Mouse (Mus musculus): ENCODE results near the gene Olfr323. TPM values are rescaled to one million over a fixed set of nuclear protein-coding genes. Genes with fewer than 3 reads are reported as not detected.

Olfr323 gene
- polyA plus RNA-seq, 1 experiment: not detected

DNA sequence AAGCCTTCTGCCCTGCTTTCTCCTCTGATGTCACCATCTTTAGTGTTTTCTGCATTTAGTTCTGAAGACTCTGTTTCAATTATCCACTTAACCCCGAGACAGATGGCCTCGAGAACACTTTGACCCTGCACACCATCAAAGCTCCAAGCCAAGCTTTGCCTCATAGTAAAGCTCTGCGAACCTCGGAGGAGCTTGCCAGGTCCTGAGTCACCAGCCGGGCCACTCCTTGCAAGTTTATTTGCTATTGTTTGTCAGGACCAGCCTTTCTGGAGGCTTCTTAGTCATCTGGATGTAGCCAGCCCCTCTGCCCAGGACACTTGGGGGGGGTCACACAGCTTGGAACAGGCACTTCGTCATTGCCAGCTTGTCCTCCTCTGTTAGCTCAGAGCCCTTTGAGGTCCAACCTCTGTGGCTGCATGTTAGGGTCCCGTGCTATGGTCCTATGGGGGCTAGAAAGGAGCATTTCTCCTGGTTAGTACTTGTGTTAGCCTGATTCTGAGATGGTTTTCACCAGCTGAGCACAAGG, 7.9 kb upstream of the Olfr323 start:
- TF ChIP-seq POLR2A (IDR thresholded peaks at IDR 0.05; ENCODE audit: borderline replicate concordance, extremely low read depth, low read depth, low read length) (no peak), CTCF (IDR thresholded peaks at IDR 0.05; ENCODE audit: insufficient read depth, low read length) (no peak)
- 50% methylated on average over 7 of the region's 7 CpGs for WGBS
- H3K4me3 ChIP-seq (replicated peaks; ENCODE audit: extremely low read depth, low read depth, low read length): no peak overlapping the region
- DNase-seq: no peak
- H3K4me1 ChIP-seq (ENCODE audit: control insufficient read depth, insufficient read depth, low read length): no peaks in the 10 kb centered on the region

DNA sequence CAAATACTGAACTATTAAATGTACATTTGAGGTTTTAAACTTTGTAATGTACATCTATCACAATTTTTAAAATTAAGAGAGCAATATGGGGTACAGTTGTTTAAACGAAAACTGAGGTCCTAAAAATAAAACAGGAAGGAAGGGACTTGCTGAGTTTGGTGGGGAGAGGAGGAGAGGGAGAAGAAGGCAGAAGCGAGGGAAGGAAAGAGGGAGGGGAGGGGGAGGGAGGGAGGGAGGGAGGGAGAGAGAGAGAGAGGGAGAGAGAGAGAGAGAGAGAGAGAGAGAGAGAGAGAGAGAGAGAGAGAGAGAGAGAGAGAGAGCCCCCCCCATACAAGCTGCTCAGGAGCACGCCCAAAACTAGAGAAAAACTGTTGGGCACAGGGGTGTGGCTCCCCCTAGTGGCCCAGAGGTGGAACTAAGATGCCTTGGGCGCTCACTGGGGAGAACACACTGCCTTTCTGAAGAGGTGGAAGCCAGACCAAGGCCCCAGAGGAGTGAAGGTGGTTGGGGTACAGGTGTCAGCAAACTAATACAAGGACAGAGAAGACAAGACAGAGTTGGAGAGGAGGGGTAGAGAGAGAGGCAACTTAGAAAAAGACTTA, 6.2 kb upstream of the Olfr323 start:
- no peak overlapping the region for H3K4me3 ChIP-seq (replicated peaks; ENCODE audit: extremely low read depth, low read depth, low read length)
- WGBS: 10% methylated on average over 4 of the region's 4 CpGs
- peak; percentile 17 for DNase-seq
- H3K4me1 ChIP-seq (ENCODE audit: control insufficient read depth, insufficient read depth, low read length): no peaks in the 10 kb centered on the region
- TF ChIP-seq POLR2A (IDR thresholded peaks at IDR 0.05; ENCODE audit: borderline replicate concordance, extremely low read depth, low read depth, low read length) (no peak), CTCF (IDR thresholded peaks at IDR 0.05; ENCODE audit: insufficient read depth, low read length) (peak; percentile 69)

DNA sequence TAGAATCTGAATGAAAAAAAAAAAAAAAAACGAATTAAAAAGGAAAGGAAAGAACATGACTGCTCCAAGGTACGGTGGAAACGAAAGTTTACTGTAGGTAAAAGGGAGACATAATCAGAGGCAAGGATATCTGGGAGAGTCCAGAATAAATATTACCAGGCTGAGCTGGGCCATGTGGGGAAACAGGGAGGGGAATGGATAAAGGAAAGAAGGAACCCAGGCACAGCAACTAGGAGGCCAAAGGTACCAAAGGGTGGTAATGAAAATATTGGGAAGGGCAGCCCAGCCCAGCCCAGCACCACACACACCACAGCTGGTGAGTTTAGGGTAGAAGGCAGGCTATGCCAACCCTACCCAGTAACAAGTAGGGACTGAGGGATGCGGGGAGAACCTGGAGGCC, 4.6 kb upstream of the Olfr323 start:
- DNase-seq: no peak
- Histone ChIP-seq H3K4me3 (replicated peaks; ENCODE audit: extremely low read depth, low read depth, low read length) (no peak overlapping the region), H3K4me1 (ENCODE audit: control insufficient read depth, insufficient read depth, low read length) (no peaks in the 10 kb centered on the region)
- no peak for TF ChIP-seq POLR2A (IDR thresholded peaks at IDR 0.05; ENCODE audit: borderline replicate concordance, extremely low read depth, low read depth, low read length)
- TF ChIP-seq CTCF (IDR thresholded peaks at IDR 0.05; ENCODE audit: insufficient read depth, low read length): no peak
- WGBS: 50% methylated on average over 4 of the region's 4 CpGs

DNA sequence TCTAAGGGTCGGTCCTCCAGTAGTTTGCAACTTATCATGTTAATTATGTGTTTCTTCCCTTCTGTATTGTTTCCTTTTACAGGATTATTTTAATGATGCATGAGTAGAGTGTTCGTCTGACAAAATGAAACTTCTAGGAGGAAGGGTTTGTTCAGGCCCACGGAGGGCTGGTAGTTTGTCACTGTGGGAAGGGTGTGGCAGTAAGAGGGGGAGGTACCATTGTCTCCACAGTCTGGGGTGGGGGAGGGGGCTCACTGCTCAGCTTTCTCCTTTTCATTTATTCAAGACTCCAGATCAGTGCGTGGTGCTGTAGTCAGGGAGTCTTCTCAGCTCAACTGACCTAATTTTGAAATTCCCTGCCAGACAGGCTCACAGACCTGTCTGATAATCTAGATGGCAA, 4.2 kb downstream of the Olfr323 start:
- DNase-seq: no peak
- WGBS: 45% methylated on average over 4 of the region's 4 CpGs
- no peaks in the 10 kb centered on the region for H3K4me1 ChIP-seq (ENCODE audit: control insufficient read depth, insufficient read depth, low read length)
- TF ChIP-seq CTCF (IDR thresholded peaks at IDR 0.05; ENCODE audit: insufficient read depth, low read length): no peak
- TF ChIP-seq POLR2A (IDR thresholded peaks at IDR 0.05; ENCODE audit: borderline replicate concordance, extremely low read depth, low read depth, low read length): no peak
- H3K4me3 ChIP-seq (replicated peaks; ENCODE audit: extremely low read depth, low read depth, low read length): no peak overlapping the region

DNA sequence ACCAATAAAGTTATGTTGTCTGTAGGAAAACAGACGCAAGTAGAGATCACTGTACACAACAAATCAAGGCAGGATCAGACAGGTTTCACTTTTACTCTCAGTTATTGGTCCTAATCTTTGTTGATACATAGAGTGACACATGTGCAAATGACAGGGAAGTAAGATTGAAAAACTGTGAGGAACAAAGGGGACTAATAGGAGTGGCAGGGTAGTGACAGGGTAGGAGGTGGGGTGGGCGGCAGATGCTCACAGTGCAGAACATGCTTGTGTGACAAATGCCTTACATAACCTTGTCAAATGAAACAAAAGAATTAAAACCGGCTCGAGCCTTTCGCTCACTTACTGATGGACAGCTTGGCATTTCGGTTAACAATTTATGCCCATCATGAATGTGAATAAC, 11.5 kb downstream of the Olfr323 start:
- no peak for DNase-seq
- no peak for TF ChIP-seq CTCF (IDR thresholded peaks at IDR 0.05; ENCODE audit: insufficient read depth, low read length)
- Histone ChIP-seq H3K4me1 (ENCODE audit: control insufficient read depth, insufficient read depth, low read length) (no peaks in the 10 kb centered on the region), H3K4me3 (replicated peaks; ENCODE audit: extremely low read depth, low read depth, low read length) (no peak overlapping the region)
- 60% methylated on average over 6 of the region's 6 CpGs for WGBS

DNA sequence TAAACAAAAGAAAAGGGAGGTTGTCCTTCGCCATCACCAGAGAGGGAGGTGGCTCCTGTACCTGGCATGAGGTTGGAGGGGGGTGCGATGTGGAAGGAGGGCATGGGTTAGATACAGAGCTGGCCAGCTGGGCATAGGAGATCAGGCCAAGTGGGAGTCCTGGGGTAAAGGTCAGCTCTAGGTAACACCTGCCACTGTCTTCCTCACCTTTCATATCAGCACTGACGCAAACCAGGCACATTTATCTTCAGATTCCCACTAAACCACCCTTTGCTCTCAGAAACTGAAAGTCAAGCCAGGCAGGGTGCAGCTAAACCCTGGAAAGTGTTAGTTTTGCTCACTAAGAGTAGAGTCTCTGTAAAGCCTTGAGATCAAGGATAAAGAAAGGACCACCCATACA, 11.9 kb downstream of the Olfr323 start:
- TF ChIP-seq POLR2A (IDR thresholded peaks at IDR 0.05; ENCODE audit: borderline replicate concordance, extremely low read depth, low read depth, low read length) (no peak), CTCF (IDR thresholded peaks at IDR 0.05; ENCODE audit: insufficient read depth, low read length) (no peak)
- Histone ChIP-seq H3K4me1 (ENCODE audit: control insufficient read depth, insufficient read depth, low read length) (no peaks in the 10 kb centered on the region), H3K4me3 (replicated peaks; ENCODE audit: extremely low read depth, low read depth, low read length) (no peak overlapping the region)
- no peak for DNase-seq
- WGBS: 44% methylated on average over 3 of the region's 3 CpGs

DNA sequence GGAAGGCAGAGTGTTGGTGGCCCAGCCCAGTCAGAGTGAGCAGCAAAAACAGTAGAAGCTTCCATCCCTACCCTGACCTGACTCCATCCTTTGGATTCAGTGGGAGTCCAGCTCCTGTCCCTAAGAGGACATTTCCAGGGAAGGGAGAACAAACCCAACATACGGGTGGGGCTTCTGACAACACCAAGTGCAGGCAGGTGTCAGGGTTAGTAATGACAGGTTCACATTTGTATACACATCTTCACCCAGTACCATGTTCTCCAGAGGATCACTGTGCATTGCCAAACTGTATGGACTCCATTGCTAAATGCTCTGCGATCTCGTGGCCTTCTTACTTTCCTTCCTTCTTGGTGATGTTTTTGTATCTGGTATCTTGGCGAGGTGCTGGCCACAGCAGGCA, 14.3 kb downstream of the Olfr323 start, which contains the start of gene 2210407C18Rik:
TSS of gene 2210407C18Rik (minus strand) at position 101 of the 400 bp plus-strand sequence.
- 86% methylated on average over 4 of the region's 4 CpGs for WGBS
- no peak for DNase-seq
- no peak for TF ChIP-seq POLR2A (IDR thresholded peaks at IDR 0.05; ENCODE audit: borderline replicate concordance, extremely low read depth, low read depth, low read length)
- TF ChIP-seq CTCF (IDR thresholded peaks at IDR 0.05; ENCODE audit: insufficient read depth, low read length): no peak
- Histone ChIP-seq H3K4me3 (replicated peaks; ENCODE audit: extremely low read depth, low read depth, low read length) (no peak within 1 kb of the TSS), H3K4me1 (ENCODE audit: control insufficient read depth, insufficient read depth, low read length) (no peaks in the 10 kb centered on the region)

DNA sequence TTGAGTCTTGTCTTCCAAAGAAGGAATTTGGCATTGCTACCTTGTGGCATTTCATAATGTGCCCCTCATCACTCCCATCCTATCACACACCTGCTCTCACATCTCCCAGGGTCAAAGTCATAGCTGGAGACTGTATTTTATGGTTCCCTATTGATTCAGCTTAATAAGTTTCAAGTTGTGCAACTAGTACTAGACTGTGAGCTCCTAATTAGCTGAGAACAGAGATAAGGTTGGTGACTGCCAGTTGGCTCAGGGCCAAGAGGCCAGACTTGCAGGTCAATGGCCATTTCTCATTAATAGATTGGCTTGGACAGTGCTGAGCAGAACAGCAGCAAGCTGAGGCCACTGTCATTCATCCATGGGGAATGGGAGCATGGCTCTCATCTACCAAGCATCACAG, 15.8 kb downstream of the Olfr323 start:
- H3K4me1 ChIP-seq (ENCODE audit: control insufficient read depth, insufficient read depth, low read length): no peaks in the 10 kb centered on the region
- TF ChIP-seq POLR2A (IDR thresholded peaks at IDR 0.05; ENCODE audit: borderline replicate concordance, extremely low read depth, low read depth, low read length) (no peak), CTCF (IDR thresholded peaks at IDR 0.05; ENCODE audit: insufficient read depth, low read length) (no peak)
- no peak for DNase-seq

DNA sequence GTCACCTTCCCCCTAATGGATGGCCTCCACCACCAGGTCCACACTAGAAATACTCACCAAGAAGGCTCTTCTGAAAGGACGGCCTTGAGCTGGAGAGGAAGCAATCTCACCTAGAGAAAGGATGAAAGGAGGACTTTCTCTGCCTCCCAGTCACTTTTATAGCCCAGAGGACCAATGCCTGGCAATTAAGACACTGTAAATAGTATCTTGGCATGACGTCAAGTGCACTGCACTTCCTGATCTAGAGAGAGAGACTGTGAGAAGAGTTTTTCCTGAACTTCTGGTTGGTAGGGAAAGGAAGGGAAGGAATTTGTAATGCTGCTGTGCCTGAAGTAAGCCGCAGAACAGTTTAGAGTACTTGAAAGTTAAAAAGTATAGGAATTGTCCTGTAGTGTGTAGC, 16.9 kb downstream of the Olfr323 start:
- no peaks in the 10 kb centered on the region for H3K4me1 ChIP-seq (ENCODE audit: control insufficient read depth, insufficient read depth, low read length)
- H3K4me3 ChIP-seq (replicated peaks; ENCODE audit: extremely low read depth, low read depth, low read length): no peak overlapping the region
- TF ChIP-seq CTCF (IDR thresholded peaks at IDR 0.05; ENCODE audit: insufficient read depth, low read length) (no peak), POLR2A (IDR thresholded peaks at IDR 0.05; ENCODE audit: borderline replicate concordance, extremely low read depth, low read depth, low read length) (no peak)
- WGBS: 49% methylated on average over 3 of the region's 3 CpGs
- DNase-seq: no peak

More for the DNA sequence above, 15.8 kb downstream of the Olfr323 start:
- no peak overlapping the region for H3K4me3 ChIP-seq (replicated peaks; ENCODE audit: extremely low read depth, low read depth, low read length)

DNA sequence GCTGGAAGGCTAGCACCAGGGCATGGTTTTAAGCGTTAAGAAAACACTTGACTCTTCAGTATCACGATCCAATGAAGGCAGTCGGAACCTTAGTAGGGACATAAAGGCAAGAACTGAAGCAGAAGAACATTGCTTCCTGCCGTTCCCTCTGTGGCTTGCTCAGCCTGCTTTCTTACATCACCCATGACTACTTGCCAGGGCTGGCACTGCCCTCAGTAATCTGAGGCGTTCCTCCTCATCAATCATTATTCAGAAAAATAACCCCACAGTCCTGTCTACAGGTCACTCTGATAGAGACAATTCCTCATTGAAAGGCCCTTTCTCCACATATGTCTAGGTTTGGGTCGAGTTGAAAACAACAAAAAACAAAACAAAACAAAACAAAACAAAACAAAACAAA, 23.3 kb downstream of the Olfr323 start:
- Histone ChIP-seq H3K4me1 (ENCODE audit: control insufficient read depth, insufficient read depth, low read length) (no peaks in the 10 kb centered on the region), H3K4me3 (replicated peaks; ENCODE audit: extremely low read depth, low read depth, low read length) (no peak overlapping the region)
- no peak for DNase-seq
- 68% methylated on average over 6 of the region's 6 CpGs for WGBS
- TF ChIP-seq CTCF (IDR thresholded peaks at IDR 0.05; ENCODE audit: insufficient read depth, low read length) (no peak), POLR2A (IDR thresholded peaks at IDR 0.05; ENCODE audit: borderline replicate concordance, extremely low read depth, low read depth, low read length) (no peak)
